Mouse (Mus musculus) frontal cortex, adult (tissue): Measurements from ENCODE around the gene Spata2l.
"Not testable (repeated sequence)": the region's sequence is repeated elsewhere in the genome, so short reads cannot be mapped to it uniquely, and the experiment has no call there.

Experiments
- ATAC-seq: cut with Nextera tagmentation; 2 replicates; pipeline ENCODE4 v1.9.2; 2017; ENCODE audit warnings: mild to moderate bottlenecking, moderate library complexity, mixed read lengths; ENCODE audit not compliant: low TSS enrichment

Spata2l gene

DNA sequence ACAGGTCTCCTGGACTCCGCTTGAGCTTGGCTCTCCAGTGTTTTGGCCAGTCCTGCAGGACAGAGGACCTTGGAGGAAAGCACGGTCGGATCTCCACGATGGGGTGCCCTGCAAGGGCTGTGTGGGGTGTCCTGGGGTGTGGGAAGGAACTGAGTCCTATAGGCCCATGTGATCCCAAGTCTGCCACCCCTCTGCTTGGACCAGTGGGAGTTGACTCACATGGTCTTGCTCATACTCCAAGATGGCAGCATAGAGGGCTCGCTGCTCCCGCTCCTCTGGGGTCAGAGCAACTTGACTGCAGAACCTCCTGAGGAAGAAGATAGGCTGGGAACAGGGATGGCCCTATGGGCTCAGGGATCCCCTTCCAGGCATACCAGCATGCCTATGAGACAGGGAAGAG, 11.7 kb upstream of the Spata2l start:
- ATAC-seq = no peak

DNA sequence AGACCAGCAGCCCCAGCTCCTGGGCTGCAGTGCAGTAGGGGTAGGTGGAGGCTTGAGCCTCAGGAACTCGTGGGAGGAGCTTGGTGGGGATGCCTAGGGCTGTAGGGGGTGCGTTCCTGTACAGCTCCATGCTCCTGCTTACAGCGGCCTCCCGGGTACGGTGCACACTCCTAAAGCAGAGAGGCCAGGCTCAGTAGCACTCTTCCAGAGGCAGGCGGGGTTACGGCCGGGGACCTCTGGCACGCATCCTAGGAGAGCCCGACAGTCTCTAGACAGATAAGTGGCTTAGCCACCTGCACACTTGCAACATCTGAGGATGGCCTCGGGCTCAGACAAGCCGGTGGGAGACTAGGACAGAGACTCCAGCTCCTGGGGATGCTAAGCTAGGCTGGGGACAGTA, 9.5 kb upstream of the Spata2l start:
- ATAC-seq = no peak

DNA sequence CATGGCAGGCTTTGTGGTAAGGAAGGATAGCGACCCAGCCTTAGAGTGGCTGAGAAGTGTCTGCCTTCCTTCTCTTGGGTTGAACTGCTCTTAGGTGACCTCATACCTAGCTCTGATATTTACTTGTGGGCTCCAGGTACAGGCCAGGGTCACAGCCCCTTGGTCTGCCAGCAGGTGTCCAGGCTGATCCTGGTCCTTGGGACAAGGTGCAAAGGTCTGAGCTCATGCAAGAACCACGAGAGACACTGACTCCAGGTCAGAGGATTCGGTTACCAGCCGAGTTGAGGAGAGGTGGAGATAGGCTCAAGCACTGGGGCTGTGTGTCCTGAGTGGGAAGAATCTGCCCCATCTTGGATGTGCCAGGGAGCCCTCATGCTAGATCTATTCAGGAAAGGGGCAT, 8.3 kb upstream of the Spata2l start:
- ATAC-seq = no peak

DNA sequence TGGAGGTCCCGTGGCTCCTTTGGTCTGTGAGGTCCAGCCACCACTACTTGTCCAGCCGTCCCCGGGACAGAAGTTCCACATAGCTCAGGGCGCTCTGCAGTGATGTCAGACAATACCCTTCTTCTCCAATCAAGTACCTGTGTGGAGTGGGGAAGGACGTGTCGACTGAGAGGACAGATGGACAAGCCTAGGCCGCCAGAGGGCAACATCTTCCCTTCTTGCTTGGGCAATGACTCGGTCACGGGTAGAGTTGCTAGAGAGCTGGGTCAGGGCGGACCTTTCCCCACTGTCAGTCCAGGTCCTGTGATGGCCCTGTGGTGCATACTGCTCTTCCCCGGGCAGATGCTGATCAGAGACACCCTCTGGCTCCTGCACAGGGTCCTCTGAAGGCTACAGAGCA, 7.0 kb upstream of the Spata2l start:
- no peak for ATAC-seq

DNA sequence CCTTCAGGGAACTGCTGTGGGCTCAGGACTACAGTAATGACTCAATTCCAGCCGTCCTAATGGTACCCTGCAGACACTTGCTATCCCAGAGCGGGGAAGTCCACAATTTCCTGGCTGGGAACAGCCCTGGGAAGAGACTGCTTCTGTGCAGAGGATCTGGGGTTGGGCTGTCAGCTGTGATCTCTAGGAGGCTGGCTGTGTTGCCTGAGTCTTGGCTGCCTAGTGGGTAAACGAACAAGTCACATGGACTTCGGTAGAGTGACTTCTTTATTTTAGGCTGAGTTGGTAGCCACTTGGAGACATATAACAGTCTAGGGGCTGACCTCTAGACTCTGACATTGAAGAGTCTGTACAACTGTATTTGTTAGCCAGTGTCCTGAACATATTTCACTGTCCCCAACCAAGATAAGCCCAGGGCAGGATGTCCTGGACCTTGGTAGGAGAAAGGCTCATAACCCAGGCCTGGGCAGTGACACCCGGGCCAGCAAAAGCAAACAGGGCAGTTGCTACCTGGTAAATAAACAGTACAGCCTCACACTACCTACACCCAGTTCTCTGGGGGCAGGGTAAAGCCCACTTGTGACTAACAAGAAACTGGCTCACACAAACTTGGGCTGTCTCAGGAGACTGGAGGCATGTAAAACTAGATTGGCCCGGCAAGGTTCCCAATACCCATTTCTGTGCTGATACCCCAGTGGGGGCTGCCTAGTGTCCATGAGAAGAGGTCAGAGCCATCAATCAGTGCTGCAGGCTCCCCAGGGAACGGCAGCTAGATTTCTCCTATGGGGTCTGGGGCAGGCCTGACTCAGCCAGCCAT, 6.3 kb upstream of the Spata2l start:
- ATAC-seq = no peak

DNA sequence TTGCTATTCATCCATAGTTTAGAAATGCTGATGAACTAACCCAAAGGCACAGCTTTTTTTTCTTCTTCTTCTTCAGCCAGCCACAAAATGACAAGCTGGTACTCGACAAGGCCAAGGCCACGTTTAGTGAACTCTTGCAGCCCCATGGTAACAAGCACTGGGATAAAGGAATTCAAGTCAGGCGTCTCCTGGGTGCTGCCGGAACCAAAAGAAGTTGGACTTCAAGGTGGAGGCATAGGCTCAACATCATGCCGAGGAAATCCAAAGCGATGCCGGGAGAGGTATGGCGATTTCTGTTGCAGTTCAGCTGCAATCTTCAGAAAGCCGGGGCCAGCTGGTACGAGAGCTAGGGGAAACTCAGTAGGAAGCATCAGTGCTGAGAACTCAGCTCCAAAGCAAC, 3.4 kb upstream of the Spata2l start:
- no peak for ATAC-seq

DNA sequence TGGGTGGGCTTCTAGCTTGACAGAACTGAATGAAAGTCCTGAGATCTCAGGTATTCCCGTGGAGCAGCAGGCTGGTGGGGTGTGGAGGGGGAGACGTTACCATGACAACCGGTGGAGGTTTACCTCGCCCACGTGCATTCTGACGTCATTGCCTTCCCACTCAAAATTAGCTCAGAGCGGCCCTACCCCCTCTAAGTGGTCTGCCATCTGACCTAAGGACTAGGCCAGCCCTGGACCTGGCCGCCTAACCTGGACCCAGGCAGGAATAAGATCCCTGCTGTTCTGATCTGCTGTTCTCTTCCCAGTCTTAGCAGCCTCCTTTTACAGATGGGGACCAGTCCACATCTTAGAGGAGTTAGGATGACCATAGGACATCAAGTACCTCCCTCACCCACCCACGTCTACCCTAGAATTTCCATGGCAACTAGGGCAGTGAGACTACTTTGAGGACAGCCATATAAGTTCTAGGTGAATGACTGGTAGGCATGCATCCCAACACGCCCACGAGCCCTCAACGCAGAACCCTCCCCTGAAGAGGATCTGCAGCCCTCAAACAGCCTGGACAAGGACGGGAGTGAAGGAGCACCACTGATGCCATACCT, 1.0 kb downstream of the Spata2l start:
- ATAC-seq = peak; percentile 55

DNA sequence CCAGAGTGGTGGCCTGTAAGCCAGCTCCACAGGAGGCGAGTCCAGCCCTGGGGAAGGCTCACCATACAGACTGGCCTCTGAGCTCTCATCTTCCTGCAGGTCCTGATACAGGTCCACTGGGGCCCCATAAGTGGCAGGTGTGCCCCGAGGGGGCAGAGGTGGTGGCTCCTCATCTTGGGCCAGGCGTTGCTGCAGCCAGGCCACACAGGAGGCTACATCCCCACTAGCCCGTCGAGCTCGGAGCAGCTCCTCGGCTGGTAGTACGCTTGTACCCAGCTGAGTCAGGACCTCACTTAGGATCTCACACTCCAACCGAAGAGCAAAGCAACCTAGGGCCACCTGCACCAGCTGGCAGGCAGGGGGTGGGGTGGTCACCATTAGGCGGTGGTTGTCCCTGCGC, 2.3 kb downstream of the Spata2l start:
- ATAC-seq = no peak

DNA sequence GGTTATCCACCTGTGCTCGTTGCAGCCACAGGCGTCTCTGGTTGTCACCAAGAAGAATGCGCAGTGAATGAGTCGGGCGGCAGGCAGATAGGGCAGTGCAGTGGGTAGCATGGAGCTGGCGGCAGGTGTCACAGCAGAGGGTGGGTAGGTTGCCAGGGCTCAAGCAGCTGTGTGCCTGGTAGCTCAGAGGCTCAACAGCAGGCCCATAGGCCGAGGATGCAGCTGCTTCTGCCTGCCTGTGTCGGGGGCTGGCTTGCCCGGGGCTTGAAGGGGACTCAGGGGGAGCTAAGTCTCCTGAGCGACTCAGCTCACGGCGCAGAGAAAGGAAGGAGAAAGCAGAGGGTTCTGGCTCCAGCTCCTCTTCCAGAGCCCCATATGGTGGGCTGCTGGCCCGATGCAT, 2.7 kb downstream of the Spata2l start:
- no peak for ATAC-seq

DNA sequence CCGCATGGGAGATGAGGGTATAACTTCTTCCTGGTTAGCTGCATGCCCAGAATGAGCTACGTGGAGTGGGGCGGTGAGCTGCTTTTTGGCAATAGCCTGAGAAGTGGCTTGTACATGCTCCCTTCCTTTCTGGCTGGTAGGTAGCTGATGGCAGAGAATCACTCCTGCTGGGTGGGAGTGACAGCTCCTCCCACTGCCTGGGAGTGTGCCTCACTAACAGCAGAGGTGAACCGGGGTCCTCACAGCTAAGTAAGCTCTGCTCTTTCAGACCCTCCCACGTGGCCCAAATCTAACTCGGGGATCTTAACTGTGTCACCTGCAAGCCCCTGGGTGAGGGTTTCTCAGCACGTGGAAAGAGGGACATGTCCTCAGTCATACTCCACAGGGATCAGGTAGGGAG, 3.5 kb downstream of the Spata2l start:
- no peak; the same call in 1 of the 2 replicates for ATAC-seq

DNA sequence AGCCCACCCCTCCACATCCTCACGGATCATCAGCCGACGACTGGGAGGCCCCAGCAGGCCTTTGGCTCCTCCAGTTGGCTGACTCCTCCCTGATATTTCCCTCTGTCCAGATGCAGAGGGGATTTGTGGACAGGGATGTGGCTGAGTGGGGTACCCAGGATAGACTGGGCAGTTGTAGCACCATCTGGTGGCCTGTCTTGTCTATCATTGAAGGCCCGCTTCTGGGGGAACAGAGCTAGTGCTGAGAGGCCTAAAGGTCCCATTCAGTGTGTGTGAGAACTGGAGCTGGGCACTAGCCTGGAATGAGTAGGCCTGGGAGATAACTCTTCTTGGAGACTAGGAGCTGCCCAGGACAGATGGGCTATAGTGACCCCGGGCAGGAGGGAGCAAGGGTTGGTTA, 4.3 kb downstream of the Spata2l start:
- no peak for ATAC-seq

DNA sequence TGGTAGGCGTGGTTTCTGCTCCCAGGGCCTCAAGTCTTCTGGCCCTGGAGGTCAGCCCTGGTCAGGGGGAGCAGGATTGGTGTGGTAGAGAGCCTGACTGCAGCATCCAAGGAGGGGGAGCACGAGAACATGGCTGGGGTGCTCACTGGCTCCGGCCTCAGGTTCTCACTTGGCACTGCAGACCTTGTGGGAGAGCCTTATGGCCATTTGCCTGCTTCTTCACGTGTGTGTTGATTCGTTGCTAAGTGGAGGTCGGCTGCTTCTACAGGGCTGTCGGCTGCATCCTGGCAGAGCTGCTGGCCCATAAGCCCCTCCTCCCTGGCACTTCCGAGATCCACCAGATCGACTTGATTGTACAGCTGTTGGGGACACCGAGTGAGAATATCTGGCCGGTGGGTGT, 5.7 kb downstream of the Spata2l start:
- not testable (repeated sequence) for ATAC-seq

DNA sequence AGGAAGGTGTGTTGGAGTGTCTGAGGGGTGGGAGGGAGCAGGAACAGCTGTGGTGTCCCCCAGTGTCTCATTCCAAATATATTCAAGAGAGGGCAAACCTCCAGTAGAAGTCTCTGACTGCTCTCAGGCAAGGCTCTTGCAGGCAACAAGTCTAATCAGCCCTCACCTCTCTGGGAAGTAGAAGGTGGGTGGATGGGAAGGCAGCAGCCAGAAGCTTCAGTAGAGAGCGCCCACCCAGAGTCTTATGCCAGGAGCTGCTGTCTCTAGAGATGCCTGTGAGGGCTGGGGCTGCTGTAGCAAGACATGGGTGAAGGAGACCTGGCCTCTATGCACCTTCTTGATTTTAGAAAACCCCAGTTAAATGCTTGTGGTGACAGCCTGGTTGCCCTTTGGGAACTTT, 7.6 kb downstream of the Spata2l start:
- ATAC-seq = peak; percentile 48; the same call in 1 of the 2 replicates

DNA sequence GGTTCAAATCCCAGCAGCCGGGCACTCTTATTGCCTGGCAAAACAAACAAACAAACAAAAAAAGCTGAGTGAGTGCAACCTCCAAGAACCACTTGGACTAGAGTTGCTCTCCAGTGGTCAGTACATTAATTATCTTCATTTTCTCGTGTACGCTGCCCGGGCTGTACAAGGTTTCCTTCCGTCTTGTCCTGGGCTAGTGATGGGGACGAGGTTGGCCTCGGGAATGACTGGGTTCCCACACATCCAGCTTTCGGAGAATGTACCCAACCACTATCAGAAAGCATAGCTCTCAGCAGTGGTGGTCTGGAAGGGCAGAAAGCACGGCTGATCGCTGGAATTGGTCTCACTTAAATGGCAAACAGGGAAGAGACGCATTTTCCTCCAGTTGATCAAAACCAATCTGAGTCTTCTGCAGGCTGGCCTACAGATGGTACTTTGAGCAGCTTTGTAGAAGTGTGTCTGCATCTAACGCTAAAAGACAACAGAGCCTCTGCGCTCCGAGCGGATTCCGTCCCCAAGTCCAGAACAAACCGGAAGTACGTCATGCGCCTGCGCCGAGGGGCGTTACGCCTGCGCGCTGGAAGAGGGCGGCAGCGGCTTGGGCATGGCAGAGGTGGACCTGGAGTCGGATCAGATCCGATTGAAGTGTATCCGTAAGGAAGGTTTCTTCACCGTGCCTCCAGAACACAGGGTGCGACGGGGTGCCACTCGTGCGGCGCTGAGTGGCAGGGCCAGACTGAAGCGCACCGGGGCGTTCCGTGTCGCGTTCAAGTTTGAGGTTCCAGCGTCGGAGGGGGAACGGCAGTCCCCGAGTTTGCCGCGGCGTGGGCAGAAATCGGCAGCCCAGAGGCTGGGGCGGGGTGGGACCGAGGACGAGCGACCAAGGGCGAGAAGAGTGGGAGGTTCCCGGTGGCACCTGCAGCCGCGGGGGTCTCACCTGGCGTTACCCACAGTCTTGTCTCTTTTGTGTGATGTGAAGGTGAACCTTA, 11.5 kb downstream of the Spata2l start, which contains the start of gene Cdk10:
TSS of gene Cdk10 (plus strand) at position 565 of the 989 bp plus-strand sequence.
- peak; percentile 85 for ATAC-seq

DNA sequence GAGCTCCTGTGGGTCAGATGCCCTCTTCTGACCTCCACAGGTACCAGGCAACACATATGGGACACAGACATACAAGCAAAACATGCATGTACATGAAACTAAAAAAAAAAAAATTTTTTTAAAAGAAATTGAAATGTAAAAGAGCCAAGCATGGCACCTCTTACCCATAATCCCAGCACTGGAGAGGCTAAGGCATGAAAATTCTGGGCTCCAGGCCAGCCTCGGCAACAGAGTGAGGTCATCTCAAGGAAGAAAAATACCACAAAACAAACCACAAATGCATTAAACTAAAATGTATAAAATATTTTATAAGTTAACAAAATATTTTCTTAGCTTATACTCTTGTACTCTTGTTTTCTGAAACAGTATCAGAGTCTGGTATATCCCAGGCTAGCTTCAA, 15.1 kb downstream of the Spata2l start:
- no peak for ATAC-seq

DNA sequence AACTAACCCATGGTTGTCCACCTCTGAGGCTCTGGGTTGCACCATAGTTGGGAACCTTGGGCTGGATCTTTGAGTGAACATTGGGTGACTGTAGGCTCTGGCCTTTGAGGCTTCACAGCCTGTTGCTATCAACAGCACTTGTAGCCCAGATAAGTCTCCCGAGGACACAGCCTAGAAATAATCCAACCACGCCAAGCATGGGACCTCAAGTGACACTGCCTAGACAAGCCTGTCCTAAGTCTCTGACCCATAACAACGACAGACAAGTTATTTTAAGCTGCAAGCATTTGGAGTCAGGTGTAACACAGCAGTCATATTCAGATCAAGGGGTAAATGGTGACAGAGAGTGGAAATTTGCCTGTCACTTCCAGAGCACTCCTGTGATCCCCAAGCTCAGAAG, 20.6 kb downstream of the Spata2l start:
- ATAC-seq = no peak

DNA sequence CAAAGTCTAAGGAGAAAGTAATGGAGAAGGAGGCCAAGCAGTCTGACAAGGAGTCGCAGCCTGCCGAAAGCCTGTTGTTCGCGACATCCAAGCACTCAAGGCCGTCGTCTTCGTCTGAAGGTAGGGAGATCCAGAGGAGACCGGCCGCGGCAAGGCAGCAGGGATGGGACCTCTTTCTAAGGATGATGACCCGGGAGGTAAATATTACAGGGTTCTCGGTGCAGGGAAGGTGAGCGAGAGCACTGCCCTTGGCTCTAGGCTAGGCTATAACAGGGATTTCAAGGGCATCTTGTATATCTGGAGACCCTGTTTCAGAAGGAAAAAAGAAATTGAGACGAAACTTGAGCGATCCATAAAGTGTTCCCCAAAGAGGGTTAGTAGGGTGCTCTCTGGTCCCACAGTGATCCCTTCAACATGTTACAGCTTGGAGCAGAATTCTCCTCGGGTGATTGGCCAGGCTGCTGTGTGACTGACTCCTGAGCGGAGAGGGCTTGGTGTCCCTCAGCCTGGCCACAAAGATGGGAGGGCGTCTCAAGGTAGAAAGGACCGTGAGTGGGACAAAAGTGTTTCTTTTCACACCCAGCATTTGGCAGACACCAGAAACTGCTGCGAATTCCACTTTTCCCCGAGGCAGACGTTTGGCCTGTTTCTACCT, 22.8 kb downstream of the Spata2l start:
- ATAC-seq = no peak

DNA sequence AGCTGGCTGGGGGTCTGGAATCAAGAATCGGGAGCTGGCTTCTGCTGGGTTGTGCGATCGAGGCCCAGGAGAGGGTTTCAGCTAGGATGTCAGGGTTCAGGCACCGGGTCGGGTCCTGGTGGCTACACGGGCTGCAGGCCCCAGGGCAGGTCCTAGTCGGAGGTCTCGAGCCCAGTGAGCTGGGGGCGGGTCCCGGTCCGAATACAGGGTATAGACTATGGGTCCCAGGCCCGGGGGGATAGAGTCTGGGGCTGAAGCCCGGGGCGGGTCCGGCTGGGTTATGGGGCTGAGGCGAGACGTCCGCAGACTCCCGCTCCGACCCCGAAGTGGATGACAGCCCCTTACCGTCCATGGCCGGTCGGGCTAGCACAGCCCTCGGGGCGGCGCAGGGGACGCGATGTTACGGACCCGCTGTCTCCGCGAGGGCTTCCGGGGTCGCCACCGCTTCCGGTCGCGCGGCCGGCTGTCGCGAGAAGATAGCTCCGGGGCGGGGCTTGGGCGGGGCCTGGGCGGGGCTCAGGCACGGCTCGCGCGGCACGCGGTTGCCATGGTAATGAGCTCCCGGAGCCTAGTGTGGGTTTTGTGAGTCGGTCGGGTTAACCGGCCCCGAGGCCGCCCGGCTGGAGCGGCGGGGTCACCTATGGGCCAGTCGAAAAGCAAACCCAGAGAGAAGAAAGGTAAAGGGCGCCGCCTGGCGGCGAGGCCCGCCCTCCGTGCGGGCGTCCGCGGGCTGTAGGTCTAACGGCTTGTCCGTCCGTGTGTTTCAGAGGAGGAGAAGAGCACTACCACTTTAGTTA, 23.5 kb downstream of the Spata2l start, which contains the start of the genes Chmp1a and Spata33:
TSS of gene Chmp1a (minus strand) at position 443 of the 797 bp plus-strand sequence.
TSS of gene Spata33 (plus strand) at position 512 of the 797 bp plus-strand sequence.
- ATAC-seq = peak; percentile 95

DNA sequence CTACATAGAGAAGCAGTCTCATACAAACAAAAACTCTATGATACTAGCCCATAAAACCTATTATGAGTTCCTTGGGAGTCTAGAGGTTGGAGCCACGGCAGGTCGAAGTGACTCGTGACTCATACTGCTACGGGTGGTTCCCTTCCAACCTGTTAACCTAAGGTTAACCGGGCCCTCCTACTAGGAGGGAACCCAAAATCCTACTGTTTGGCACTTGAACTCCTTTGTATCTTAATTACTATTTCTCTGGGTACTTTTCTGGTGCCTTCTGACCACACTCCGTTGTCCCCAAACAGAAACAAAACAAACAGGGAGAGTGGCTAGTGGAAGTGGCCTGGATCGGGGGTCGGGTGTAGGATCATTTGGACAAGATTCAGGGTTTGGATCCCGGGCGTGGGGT, 24.2 kb downstream of the Spata2l start:
- ATAC-seq = no peak

DNA sequence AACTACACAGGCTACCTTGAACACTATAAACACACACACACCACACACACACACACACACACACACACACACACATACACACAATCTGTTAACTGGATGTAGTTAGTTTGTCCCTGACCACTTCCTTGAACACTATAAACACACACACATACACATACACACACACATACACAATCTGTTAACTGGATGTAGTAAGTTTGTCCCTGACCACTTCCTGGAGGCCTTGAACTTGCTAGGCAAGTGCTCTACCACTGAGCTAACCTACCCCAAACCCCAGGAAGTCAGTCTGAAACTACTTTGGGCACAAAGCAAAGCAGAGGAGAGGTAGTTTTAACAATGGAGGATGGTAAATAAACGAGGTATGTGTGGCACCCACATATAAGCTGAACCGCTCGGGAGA, 32.5 kb downstream of the Spata2l start:
- ATAC-seq = no peak; the same call in 1 of the 2 replicates

DNA sequence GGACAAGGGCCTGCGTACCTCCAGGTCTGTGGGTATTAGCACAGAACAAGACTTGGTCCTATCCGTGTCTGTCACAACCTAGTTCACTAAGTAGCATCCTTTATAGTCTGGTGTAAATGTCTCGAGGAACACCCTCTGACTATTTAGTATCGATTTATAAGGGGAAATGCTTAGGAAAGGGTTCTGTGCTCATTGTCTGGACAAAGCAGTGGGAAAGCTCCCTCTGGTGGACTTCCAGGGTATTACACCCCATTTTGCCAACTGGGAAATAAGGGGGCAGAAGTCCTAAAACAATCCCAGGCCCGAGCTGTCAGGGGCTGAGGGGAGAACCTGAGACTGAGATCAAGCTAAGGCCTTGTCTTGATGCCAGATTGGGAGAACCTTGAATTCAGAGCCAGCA, 33.7 kb downstream of the Spata2l start:
- ATAC-seq = peak; percentile 28; the same call in 1 of the 2 replicates
